Mouse (Mus musculus): Measurements from ENCODE around the gene Nsun6. TPM values are rescaled to one million over a fixed set of nuclear protein-coding genes. Genes with fewer than 3 reads are reported as not detected.

The Nsun6 gene
- total and polyA plus RNA-seq, 3 experiments = 0.94 to 4.5 (median 4.3) TPM

DNA sequence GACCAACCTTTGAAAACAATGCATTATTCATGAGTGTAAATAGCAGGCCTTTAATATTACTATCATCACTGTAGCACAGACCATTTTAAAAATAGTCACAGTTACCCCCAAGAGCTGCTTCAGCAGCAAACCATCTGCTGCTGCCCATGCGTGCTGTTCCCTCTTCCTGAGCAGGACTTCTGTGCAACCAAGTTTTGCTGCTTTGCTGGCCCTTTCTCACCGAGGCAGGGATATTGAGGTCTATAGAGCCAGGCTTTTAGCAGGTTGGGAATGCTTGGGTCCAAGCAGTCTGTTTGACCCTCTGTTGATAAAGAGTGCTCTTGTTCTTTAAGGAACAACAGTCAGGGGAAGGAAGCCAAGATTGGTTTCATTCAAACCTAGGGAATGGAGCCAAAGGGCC lies 10.6 kb upstream of the Nsun6 start:
- no peak overlapping the region for H3K9ac ChIP-seq (ENCODE audit: low read depth, low read length)
- no peaks in the 10 kb centered on the region for H3K27me3 ChIP-seq (ENCODE audit: control insufficient read depth, insufficient read depth, low read length)
- H3K4me1 ChIP-seq (ENCODE audit: control insufficient read depth, insufficient read depth, low read length) = peaks cover 10% of the 10 kb centered on the region
- peak overlapping the region; percentile 67; the same call in 1 of the 2 replicates for H3K27ac ChIP-seq
- H3K36me3 ChIP-seq (ENCODE audit: control insufficient read depth, insufficient read depth, low read length) = peaks cover 33% of the 10 kb centered on the region
- TF ChIP-seq CTCF (IDR thresholded peaks at IDR 0.05) (no peak), EP300 (IDR thresholded peaks at IDR 0.05; ENCODE audit: insufficient read depth, low read depth, low read length) (no peak), POLR2A (IDR thresholded peaks at IDR 0.05; ENCODE audit: insufficient read depth, low read depth, low read length) (no peak)
- 40% methylated on average over 2 of the region's 2 CpGs for WGBS
- H3K4me3 ChIP-seq = no peak overlapping the region
- peaks cover 4% of the 10 kb centered on the region for H3K79me2 ChIP-seq (replicated peaks; ENCODE audit: control insufficient read depth, insufficient read depth, low read length)
- DNase-seq = no peak
- intact Hi-C loops (cut with DNase I) = no loop called here

DNA sequence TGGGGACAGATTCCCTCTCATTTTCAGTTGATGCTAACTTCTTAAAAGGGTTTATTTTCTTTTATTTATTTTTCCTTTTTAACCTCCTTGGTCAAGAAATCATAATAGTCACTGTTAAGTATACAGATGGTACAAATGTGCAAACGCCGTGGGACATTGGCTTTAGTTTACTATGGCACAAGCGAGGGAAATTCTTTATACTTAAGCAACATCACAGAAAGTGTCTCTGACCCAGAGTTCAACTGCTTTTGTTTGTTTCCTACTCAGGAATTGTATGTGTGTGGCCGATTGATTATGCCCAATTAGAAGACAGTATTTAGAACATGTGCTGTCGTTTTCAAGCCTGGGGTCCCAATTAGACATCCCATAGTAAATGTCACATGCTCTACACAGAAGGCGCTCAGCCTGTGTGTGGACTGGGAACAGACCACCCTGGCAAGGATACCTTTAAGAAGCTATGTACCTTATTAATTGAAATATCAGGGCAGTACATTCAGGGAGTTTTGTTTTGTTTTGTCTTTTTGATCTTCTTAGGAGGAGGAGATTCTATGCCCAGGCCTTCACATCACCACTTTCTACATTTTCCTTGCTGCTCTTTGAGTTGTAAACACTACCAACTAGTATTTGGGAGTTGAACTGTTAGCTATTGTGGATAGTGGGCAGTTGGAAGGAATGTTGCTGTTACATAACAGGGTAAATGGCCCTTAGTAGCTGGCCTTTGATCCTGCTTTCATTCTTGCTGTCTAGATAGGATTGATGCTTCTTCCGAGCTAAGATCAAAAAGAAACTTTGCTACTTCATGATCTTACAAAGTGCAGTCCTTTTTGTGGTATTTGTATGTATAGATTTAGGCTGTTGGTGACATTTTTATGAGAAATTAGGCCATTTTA lies 9.8 kb upstream of the Nsun6 start:
- TF ChIP-seq CTCF (IDR thresholded peaks at IDR 0.05) = no peak
- no peak for TF ChIP-seq POLR2A (IDR thresholded peaks at IDR 0.05; ENCODE audit: insufficient read depth, low read depth, low read length)
- no peak for TF ChIP-seq EP300 (IDR thresholded peaks at IDR 0.05; ENCODE audit: insufficient read depth, low read depth, low read length)
- peak overlapping the region; percentile 67 for H3K27ac ChIP-seq

DNA sequence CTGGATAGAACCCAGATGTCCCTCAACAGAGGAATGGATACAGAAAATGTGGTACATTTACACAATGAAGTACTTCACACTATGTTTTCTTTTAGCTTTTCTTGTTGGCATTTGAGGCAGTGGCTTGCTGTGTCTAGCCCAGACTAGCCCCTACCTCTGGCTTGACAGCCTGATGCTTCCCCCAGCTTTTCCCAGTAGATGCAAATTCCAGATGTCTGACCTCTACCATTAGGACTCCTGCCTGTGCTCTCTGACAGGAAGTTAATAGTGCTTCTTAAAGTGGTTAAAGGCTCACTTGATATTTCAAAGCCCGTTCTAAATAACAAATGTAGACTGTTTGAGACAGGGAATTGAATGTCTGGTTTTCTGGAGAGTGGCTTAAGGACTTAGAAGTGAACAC lies 8.9 kb upstream of the Nsun6 start:
- WGBS = 33% methylated on average over 1 of the region's 1 CpGs
- Histone ChIP-seq H3K27ac (peak overlapping the region; percentile 67), H3K79me2 (replicated peaks; ENCODE audit: control insufficient read depth, insufficient read depth, low read length) (peaks cover 4% of the 10 kb centered on the region), H3K36me3 (ENCODE audit: control insufficient read depth, insufficient read depth, low read length) (peaks cover 42% of the 10 kb centered on the region), H3K4me3 (no peak overlapping the region), H3K9ac (ENCODE audit: low read depth, low read length) (no peak overlapping the region), H3K4me1 (ENCODE audit: control insufficient read depth, insufficient read depth, low read length) (peaks cover 11% of the 10 kb centered on the region), H3K27me3 (ENCODE audit: control insufficient read depth, insufficient read depth, low read length) (no peaks in the 10 kb centered on the region)
- intact Hi-C loops (cut with DNase I) = no loop called here
- TF ChIP-seq CTCF (IDR thresholded peaks at IDR 0.05) = no peak
- peak; percentile 70; the same call in 1 of the 2 replicates for TF ChIP-seq EP300 (IDR thresholded peaks at IDR 0.05; ENCODE audit: insufficient read depth, low read depth, low read length)
- no peak for TF ChIP-seq POLR2A (IDR thresholded peaks at IDR 0.05; ENCODE audit: insufficient read depth, low read depth, low read length)
- DNase-seq = peak in 1 of 2 experiments; percentile 25

More for the DNA sequence above, 9.8 kb upstream of the Nsun6 start:
- intact Hi-C loops (cut with DNase I) = no loop called here
- 64% methylated on average over 7 of the region's 7 CpGs for WGBS
- no peak for DNase-seq
- Histone ChIP-seq H3K4me1 (ENCODE audit: control insufficient read depth, insufficient read depth, low read length) (peaks cover 11% of the 10 kb centered on the region), H3K4me3 (no peak overlapping the region), H3K27me3 (ENCODE audit: control insufficient read depth, insufficient read depth, low read length) (no peaks in the 10 kb centered on the region), H3K9ac (ENCODE audit: low read depth, low read length) (no peak overlapping the region), H3K36me3 (ENCODE audit: control insufficient read depth, insufficient read depth, low read length) (peaks cover 38% of the 10 kb centered on the region), H3K79me2 (replicated peaks; ENCODE audit: control insufficient read depth, insufficient read depth, low read length) (peaks cover 4% of the 10 kb centered on the region)

DNA sequence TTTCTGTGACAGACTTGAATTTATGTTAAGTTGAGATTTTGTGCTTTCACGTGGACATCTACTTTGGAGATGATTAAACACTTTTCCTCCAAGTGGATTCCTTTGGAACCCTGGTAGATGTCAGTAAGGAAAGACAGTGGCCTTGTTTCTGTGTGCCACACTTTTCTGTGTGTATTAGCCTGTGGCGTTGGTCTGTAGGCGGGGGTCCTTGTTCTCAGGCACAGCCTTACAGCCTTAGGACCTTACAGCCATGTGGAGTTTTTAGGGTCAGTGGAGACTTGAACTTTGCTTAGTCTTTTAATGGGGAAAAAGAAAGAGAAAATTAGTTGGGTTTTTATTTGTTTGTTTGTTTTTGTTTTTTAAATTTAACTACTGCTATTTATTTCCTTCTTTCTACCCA lies 6.0 kb upstream of the Nsun6 start:
- Histone ChIP-seq H3K27me3 (ENCODE audit: control insufficient read depth, insufficient read depth, low read length) (no peaks in the 10 kb centered on the region), H3K4me1 (ENCODE audit: control insufficient read depth, insufficient read depth, low read length) (peaks cover 15% of the 10 kb centered on the region), H3K9ac (ENCODE audit: low read depth, low read length) (no peak overlapping the region), H3K4me3 (no peak overlapping the region), H3K27ac (no peak overlapping the region; the same call in 1 of the 2 replicates), H3K79me2 (replicated peaks; ENCODE audit: control insufficient read depth, insufficient read depth, low read length) (peaks cover under 1% of the 10 kb centered on the region; the same call in 1 of the 2 replicates), H3K36me3 (ENCODE audit: control insufficient read depth, insufficient read depth, low read length) (peaks cover 56% of the 10 kb centered on the region)
- WGBS = 87% methylated on average over 3 of the region's 3 CpGs
- TF ChIP-seq POLR2A (IDR thresholded peaks at IDR 0.05; ENCODE audit: insufficient read depth, low read depth, low read length) (no peak), EP300 (IDR thresholded peaks at IDR 0.05; ENCODE audit: insufficient read depth, low read depth, low read length) (no peak), CTCF (IDR thresholded peaks at IDR 0.05) (no peak)
- intact Hi-C loops (cut with DNase I) = no loop called here
- no peak for DNase-seq

DNA sequence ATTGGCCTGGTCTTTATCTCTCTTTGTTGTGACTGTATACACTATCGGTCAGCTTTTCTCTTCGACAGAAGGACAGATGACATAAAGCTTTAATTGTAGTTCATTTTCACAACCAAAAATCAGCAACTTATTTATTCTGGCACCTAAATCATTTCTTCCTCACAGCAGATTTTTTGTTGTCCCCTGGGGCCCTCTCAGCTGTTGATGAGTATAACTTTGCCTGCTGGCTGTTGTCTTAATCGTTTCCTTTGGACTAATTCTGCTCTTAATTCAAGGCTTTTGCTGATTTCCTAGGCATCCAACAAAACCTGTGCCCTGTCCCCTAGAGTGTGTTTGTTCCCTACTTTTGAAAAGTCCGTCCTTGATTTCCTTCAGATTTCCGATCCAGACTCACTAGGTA lies 3.4 kb upstream of the Nsun6 start:
- intact Hi-C loops (cut with DNase I) = loop anchor here (10.0 kb wide), 2 partner anchors 993 to 1783 kb away; partner anchors contain the start of gene Rsu1
- peak overlapping the region; percentile 36 for H3K27ac ChIP-seq
- peak; percentile 49 to 50 for DNase-seq
- H3K36me3 ChIP-seq (ENCODE audit: control insufficient read depth, insufficient read depth, low read length) = peaks cover 37% of the 10 kb centered on the region
- H3K79me2 ChIP-seq (replicated peaks; ENCODE audit: control insufficient read depth, insufficient read depth, low read length) = no peaks in the 10 kb centered on the region; the same call in 1 of the 2 replicates
- no peak for TF ChIP-seq POLR2A (IDR thresholded peaks at IDR 0.05; ENCODE audit: insufficient read depth, low read depth, low read length)
- no peak for TF ChIP-seq EP300 (IDR thresholded peaks at IDR 0.05; ENCODE audit: insufficient read depth, low read depth, low read length)
- TF ChIP-seq CTCF (IDR thresholded peaks at IDR 0.05) = no peak
- WGBS = 42% methylated on average over 5 of the region's 5 CpGs
- H3K4me3 ChIP-seq = no peak overlapping the region
- no peaks in the 10 kb centered on the region for H3K27me3 ChIP-seq (ENCODE audit: control insufficient read depth, insufficient read depth, low read length)
- H3K4me1 ChIP-seq (ENCODE audit: control insufficient read depth, insufficient read depth, low read length) = peaks cover 11% of the 10 kb centered on the region
- H3K9ac ChIP-seq (ENCODE audit: low read depth, low read length) = no peak overlapping the region

DNA sequence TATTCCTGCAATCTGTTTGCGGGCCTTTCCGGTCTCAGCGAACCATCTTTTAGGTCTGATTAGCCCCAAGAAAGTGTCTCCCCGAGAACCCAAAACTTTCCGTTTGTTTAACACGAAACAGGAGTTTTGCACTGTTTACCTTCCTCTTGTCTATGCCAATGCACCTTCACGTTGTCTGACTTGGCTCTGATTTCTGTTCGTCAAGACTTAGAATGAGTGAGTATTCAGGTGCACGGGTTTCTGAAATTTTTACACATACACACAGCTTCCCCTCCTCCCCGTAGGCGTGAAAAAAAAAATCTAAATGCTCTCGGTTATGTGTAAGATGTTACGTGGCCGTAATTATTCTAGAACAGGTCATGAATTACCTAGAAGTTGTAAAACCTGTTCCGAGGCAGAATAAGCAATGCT lies 877 bp upstream of the Nsun6 start:
- Histone ChIP-seq H3K4me1 (ENCODE audit: control insufficient read depth, insufficient read depth, low read length) (peaks cover 7% of the 10 kb centered on the region), H3K9ac (ENCODE audit: low read depth, low read length) (peak overlapping the region; percentile 84), H3K36me3 (ENCODE audit: control insufficient read depth, insufficient read depth, low read length) (peaks cover 31% of the 10 kb centered on the region), H3K4me3 (peak overlapping the region; percentile 81), H3K79me2 (replicated peaks; ENCODE audit: control insufficient read depth, insufficient read depth, low read length) (no peaks in the 10 kb centered on the region; the same call in 1 of the 2 replicates), H3K27me3 (ENCODE audit: control insufficient read depth, insufficient read depth, low read length) (no peaks in the 10 kb centered on the region), H3K27ac (peak overlapping the region; percentile 93)
- intact Hi-C loops (cut with DNase I) = loop anchor here (10.0 kb wide), 2 partner anchors 991 to 1781 kb away; partner anchors contain the start of gene Rsu1
- TF ChIP-seq EP300 (IDR thresholded peaks at IDR 0.05; ENCODE audit: insufficient read depth, low read depth, low read length) (no peak), POLR2A (IDR thresholded peaks at IDR 0.05; ENCODE audit: insufficient read depth, low read depth, low read length) (no peak), CTCF (IDR thresholded peaks at IDR 0.05) (no peak)
- 2% methylated on average over 15 of the region's 15 CpGs for WGBS
- DNase-seq = no peak

Measured in heart, adult 2 months (tissue).